Mouse (Mus musculus): ENCODE data around the gene Uhrf2.
"Not testable (repeated sequence)": the region's sequence is repeated elsewhere in the genome, so short reads cannot be mapped to it uniquely, and the experiment has no call there.

The Uhrf2 gene

DNA sequence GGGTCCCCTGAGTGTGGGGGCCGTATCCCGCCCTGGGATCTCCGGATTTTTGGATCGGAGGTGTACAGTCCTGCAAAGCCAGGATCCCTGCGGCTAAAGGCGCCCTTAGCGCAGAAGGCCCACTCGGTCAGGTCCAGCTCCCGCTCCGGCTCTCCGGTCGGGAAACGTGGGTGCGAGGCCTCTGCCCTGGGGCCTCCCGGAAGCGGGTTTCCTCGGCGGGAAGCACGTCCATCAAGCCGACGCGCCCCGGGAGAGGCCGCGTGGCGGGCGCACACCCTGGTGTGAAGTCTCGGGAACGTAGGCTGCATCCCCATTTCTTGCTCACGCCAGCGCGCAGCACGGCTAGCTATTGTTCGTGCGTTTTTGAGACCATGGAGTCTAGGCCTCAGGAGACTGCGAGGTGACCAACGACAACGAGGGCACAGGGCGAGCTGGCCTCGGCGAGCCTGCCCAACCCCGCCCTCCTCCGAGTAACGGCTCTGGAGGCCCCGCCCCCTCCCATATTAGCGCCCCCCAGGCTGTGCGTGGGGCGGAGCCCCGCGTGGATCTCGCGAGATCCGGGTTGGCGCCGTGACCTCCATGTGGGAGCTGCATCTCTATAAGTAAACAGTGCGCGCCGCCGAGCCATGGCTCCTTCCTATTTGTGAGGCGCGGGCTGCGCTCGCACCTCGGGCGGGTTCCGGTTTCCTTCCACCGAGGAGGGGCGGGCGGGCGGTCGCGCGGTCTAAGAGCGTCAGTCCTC, at the start of gene Uhrf2:
TSS of gene Uhrf2 (plus strand) at position 620 of the 742 bp plus-strand sequence.
- peak; percentile 96 for DNase-seq (ENCODE audit: low spot score)

DNA sequence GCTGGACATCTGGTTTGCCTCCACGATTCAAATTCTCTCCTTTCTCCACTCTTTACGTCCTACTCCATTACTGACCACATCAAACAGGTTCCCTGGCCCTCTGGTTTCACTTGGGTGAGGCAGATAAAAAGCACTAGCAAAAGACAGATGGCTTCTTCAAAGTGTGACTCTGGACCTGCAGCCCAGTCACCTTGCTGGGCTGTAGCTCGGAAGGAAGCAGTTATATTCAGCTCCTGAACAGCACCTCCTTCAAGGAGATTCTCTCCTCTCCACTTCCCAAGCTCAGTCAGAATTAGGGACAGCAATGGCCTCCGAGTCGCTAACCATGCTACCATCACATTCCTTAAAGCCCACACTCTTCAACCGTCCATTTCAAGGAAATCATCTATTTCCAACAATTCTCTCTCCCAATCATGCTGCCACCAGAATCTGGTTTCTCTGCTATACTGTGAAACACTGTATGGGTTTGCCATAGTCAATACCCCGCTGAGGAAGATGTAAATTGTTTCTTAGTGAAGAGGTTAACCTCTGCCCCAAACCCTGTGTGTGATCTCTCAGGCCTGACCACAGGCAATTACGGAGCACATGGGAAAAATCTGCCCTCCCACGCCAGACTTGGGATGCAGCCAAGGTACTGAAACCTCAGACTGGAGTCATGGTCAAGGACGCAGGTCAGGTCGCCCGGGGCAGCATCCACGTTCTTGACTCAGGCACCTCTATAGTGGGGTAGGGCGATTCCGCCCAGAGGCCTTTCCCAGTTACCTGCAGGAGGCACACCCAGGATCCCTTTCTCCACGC, 45.9 kb upstream of the Uhrf2 start:
- DNase-seq (ENCODE audit: low spot score) = no peak

DNA sequence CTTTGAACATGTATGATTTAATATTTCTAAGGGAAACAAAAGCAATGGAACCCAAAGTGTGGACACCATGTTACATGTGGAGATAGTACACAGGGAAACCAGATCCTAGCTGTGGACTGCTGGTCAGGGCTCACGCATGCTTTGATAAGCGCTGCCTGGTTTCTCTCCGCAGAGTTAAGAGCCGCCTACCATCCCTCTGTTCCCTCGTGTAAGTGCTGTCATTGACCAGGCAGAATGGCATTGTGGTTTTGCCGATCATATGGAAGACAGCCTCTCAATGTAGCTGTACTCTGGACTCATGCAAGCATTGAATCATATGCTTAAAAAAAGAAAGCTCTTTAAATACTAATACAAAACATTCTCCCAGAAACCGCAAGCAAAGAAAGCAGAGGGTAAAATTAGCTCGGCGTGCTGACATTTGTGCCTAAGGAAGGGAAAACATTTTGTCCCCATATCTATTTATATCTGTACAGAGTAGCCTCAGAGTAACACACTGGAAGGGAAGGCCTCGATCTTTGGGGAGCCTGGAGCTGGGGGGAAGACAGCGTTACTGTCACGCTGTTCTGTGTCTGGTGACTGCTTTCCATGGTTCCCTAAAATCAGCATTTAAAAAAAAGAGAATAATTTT, 43.7 kb upstream of the Uhrf2 start:
- no peak for DNase-seq (ENCODE audit: low spot score)

DNA sequence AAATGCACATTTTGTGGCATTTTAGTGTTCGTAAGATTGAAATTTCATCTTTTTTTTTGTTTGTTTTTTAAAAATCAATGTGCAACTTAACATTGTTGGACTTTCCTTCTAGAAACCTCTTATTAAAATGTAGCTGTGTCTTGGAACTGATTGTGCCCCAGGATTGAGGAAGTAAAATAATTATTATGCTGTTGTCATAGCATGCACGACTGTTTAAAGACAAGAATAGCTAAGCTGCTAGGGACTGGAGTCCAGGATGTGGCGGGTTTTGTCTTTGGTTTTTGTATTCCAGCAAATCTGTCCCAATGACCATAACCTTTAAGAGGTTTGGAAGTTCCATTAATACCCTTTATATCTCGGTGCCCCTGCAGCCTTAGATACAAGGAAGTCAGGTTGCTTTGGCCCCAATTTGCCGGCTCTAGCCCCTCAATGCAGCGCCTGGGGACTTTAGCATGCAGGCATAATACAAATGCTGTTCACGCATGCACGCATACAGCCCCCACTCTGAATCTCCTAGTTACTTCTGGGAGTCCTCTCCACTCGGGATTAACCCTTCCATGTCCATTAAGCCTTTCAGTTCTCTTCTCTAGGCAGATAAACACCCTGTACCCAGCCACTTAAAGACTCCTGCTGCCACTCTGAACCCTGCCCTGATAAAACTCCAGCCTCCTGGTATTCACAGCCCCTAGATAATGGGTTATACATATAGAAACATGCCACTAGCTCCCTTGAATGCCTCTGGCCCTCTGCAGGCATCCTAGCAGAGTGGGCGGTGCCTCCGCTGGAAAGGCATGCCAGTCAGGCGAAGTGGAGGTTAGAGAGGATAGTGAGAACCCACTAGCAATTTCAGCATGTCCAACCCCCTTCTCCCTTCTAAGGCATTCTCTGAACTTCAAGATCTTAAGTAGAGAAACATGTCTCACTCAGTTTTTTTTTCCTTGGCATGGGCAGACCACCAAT, 29.6 kb upstream of the Uhrf2 start:
- no peak for DNase-seq (ENCODE audit: low spot score)

DNA sequence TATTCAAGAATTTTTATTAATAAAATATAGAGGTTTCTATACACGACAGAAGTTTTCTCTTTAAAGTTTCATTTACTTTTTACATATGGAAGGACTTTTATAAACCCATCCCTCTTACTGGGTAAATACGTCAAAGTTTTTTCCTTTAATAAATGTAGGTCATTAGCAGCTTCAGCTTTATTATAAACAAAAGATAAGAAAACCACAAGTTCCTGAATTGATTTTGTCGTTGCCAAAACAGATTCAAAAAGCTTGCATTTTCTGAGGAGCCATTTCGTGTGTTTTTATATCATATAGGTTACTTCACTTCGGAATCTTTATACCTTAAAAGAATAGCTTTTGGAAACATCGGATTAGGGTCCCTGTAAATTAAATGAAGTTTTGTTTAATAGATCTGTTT, 28.8 kb upstream of the Uhrf2 start:
- no peak for DNase-seq (ENCODE audit: low spot score)

DNA sequence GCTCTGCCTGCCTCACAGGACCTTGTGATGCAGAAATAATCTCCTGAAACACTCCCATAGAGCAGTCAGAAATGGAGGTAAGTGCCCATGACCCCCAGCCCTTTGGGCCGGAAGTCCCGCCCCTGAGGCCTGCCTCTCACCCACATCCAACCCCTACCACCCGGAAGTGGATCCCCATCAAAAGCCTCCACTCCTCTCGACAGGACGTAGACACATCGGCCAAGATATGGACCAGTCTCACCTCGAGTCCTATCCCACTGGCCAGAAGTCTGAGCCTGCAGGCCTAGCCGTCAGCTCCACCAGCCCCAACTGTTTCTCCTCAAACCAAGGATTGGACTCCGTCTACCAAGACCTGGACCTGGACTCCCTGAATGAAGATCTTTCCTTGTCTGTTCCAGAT, 26.7 kb upstream of the Uhrf2 start, which contains the start of gene Trpd52l3:
TSS of gene Trpd52l3 (plus strand) at position 170 of the 400 bp plus-strand sequence.
- no peak for DNase-seq (ENCODE audit: low spot score)

DNA sequence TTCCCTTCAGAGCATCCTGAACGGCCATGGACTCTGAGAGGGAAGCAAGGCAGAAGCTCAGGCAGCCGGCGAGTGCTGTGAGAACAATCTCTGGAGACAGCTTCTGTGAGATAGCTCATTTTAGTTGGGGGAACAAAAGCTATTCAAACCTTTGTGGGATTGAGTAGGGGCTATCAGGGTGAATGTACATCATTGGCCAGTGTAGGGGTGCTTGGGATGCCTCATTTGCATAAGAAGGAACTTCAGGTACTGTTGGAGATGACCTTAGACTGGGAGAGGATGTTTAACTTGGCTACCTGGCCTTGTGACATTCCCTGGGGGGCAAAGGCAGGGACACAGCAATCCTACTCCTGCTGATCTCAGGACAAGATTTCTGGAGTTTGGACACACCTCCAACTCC, 23.9 kb upstream of the Uhrf2 start:
- no peak for DNase-seq (ENCODE audit: low spot score)

DNA sequence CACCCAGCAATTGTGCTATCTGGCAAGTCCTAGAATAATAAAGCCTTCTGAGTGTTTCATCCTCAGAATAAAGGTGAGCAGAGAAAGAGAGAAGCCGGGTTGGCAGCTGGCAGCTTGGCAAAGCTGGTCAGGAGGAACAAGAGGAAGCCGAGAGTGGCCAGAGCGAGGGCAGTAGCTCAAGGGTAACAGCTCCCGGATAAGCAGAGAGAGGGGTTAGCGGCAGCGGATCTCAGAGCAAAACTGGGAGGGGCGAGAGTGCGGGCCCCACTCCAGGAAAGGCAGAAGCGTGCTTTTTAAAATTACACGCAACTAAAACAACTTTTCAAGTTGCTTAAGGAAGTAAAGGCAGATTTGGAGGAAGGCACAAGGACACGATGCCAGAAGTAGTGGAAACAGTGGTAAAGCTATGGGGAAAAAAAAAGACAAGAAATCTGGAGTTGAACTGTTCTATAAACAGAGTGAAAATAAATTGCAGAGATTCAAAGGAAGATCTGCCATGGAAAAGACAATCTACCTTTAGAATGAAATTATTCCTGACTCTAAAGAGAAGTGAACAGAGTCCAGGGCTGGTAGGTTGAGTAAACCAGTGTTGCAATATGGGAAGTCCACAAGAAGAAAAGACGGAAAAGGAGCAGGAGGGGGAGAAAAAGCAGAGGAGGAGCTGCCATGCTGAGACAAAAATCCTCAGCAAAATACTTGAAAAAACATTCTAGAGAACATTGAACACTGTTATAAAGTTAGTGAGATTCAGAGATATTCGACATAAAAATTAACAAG, 19.6 kb upstream of the Uhrf2 start:
- no peak for DNase-seq (ENCODE audit: low spot score)

DNA sequence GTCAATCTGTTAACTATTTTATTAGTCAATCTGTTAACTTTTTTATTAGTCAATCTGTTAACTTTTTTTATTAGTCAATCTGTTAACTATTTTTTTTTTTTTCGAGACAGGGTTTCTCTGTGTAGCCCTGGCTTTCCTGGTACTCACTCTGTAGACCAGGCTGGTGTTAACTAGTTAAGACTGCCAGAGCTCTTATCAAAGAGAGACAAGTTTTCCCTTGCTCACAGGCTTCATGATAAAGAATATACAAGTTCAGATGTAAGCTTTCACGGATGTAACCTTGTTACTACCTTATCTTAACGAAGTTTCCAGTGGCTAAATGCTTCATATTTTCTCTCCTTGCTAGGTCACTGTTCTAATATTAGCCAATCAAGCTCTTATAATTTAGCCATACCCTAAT, 16.0 kb upstream of the Uhrf2 start:
- DNase-seq (ENCODE audit: low spot score) = no peak

DNA sequence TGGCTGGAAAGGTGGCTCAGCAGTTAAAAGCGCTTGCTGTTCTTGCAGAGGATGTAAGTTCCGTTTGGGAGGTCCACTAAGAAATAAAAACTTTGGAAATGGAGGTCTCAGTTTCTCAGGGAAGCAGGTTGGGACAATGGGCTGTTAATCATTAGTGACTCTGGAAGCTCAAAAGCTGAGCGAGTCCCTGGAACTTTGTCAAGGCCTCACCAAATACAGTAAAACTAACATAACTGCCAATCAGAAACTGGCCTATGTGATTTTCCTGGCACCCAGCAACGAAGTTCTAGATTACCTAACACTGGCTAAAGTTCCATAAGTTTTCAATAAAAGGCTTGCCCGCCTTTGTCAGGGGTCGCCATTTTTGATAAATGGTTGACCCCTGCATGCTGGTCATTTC, 14.2 kb upstream of the Uhrf2 start:
- no peak for DNase-seq (ENCODE audit: low spot score)

DNA sequence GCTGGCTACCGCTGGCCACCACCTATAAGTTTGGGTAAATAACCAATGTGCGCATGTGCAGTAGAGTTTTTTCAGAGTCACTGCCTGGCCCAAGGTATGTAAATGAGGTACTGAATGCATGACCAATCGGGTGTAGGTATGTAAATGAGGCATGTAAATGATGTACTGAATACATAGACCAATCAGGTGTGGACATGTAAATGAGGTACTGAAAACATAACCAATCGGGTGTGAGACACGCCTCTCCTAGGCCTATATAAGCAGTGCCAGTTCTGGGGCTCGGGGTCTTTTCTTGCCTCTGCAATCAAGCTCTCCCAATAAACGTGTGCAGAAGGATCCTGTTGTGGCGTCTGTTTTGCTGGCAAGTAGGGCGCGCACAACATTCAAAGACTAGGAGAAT, 6.9 kb upstream of the Uhrf2 start:
- not testable (repeated sequence) for DNase-seq (ENCODE audit: low spot score)

DNA sequence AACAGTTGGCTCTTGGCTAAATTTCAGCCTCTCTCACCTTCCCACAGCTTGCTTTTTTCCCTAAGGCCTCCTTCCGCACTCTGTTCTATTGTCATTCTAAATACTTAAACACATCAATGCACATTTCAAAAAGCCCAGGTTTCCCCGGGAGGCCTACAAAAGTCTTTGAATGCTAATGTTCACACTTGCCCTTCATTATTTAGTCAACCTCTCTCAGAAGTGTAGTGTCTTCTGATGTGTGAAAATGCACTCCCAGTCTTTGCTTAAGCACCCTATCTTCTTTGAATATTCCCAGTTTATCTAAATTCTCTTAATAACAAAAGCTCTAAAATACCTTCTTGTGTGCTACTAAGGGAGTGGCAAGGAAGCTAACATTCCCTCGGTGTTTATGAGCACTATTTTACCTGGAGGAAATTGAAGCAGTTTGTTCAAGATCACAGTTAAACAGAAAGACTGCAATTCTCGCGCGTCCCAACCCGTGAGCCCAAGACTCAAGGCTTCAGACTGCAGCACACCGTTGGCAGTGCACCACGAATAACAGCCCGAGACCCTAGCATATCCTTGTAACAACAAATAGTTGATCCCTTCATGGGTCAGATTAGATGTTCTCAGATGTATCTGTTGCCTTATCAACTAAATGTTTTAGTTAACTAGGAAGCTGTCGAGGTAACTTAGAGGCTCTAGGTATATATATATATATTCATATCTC, 1.2 kb upstream of the Uhrf2 start:
- no peak for DNase-seq (ENCODE audit: low spot score)

DNA sequence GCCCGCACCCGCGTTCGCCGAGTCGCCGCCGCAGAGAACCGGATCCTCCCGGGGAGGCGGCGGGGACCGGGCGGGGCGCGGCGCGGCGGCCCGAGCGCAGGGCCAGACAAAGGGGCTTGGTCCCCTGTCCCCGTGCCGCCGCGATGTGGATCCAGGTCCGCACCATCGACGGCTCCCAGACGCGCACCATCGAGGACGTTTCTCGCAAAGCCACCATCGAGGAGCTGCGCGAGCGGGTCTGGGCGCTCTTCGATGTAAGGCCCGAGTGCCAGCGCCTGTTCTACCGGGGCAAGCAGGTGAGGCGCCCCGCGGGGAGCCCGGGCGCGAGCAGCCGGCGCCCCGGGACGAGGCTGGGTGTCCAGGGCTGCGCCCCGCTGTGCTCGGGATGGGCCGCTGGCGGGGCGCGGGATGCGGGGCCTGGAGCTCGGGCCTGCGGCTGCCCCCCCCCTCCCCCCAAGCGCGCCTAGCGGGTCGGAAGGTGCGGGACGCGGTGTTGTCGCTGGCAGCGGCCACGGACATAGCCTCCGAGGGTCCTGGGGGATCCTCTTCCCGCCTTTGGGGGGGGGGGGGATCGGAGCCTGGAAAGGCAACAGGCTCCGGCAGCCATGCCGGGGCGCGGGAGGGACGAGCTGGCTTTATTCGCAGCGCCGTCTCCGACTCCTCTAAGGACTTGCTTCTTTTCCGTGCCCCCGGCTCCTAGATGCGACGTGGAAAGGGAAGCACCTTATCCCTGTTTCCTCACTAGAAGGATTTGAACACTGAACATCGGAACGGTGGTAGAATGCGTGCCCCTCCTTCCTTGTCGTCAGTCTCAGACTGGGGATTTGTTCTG, 539 bp downstream of the Uhrf2 start:
- no peak for DNase-seq (ENCODE audit: low spot score)

DNA sequence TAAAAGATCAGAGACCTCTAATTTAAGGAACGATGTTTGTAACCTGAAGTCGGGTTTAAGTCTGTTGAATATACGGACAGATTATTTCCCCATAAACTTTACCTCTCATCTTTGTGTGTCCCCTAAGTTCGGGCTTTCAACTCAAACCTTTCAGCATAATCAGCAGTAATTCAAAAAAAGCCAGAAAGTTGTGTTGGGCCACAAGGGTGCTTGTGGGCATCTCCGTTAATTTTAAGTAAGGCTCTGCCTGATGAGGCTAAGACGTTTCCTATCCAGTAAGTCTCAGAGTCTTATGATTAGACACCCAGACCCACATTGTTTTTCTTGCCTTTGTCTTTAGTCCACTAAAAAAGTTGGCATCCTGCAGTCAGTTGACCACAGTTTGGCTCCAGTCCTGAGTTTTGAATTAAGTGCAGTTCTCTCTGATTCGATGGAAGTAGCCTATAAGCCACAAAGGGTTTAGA, 1.2 kb downstream of the Uhrf2 start:
- no peak for DNase-seq (ENCODE audit: low spot score)

DNA sequence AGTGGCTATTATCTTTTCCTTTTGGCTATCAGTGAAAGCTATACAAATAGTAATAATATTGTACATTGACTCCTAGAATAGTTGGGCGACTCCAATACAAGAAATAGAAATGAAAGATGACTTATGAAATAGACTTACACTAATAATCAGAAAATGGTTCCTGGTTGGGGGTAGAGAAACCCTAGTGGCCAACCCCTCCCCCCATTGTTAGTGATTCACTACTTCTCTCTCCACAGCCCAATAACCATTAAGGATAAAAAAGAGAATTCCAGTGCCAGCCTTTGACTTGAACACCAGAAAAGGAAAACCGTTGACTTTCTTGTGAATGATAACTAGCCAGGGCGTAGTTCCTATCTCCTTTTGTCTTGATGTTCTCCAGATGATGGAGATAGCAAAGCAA, 1.9 kb downstream of the Uhrf2 start:
- no peak for DNase-seq (ENCODE audit: low spot score)

DNA sequence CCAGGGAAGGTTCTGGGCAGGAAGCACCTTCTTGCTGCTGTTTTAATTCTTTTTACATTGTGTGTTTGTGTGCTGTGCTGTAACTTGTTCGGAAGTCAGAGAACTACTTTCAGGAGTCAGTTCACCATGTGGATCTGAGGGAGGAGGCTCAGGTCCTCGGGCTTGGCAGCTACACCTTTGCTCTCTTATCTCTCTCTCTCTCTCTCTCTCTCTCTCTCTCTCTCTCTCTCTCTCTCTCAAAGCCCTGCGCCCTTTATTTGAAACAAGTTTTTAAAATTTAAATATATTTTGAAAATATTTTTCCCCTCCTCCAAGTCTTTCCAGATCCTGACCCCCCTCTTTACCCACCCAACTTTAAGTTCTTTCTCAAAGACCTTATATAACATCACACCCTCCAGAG, 5.0 kb downstream of the Uhrf2 start:
- no peak for DNase-seq (ENCODE audit: low spot score)

DNA sequence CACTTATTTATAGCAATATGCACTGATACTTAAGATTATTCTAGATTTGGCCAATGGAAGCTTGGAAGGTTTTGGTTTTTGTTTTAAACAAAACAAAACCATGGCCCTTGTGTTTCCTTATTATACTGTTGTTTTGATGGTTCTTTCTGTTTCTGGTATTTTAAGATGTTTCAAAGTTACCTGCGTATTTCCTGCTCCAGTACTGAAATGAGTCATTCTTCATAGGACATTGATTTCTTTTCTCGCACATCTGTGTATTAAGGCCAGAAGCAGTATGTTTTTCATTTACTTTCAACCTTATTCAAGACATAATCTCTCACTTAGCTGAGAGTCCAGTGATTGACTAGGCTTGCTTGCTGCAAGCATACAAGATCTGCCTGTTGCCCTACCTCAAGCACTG, 13.4 kb downstream of the Uhrf2 start:
- no peak for DNase-seq (ENCODE audit: low spot score)

DNA sequence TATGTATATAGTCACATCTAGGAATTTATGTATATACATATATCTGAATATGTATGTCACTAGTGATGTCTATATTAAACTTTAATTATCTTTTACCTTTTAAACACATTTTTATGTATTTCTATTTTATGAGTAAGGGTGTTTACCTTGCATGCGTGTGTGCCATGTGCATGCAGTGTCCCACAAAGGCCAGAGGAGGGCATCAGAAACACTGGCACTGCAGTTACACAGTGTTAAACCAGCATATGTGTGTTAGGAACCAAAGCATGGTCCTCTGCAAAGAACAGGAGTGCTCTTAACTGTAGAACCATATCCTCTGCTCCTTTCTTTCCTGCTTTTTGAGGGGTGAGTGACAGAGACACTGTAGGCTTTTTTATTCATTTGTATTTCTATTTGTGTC, 14.3 kb downstream of the Uhrf2 start:
- DNase-seq (ENCODE audit: low spot score) = no peak

DNA sequence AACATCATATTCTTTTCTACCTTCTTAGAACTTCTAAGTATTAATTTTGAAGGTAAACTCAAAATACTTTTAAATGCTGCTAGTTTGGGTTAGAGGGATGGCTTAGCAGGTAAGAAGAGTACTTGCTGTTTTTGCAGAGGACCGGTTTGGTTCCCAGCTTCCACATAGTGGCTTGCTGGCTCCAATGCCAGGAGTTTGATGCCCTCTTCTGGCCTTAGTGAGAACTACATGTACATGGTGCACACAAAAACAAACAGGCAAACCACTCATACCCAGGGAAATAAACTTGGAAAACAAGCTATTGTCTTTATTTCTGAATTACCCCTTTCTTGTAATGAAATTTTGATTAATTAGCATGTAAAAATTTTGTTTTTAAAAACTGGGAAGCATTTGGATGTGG, 15.5 kb downstream of the Uhrf2 start:
- no peak for DNase-seq (ENCODE audit: low spot score)

Measured in layer of hippocampus, adult 11-12 months (tissue).